Mouse (Mus musculus): ENCODE data around the gene Begain.

Gene Begain

GRCm38 (mm10) chr12:109053020-109053806, 14.8 kb downstream of the Begain start:
- DNase-seq (ENCODE audit: low read depth, low spot score) = no peak

GRCm38 (mm10) chr12:109049949-109050348, 18.1 kb downstream of the Begain start:
- DNase-seq (ENCODE audit: low read depth, low spot score) = no peak

GRCm38 (mm10) chr12:109045581-109045980, 22.4 kb downstream of the Begain start:
- DNase-seq (ENCODE audit: low read depth, low spot score) = no peak

GRCm38 (mm10) chr12:109044497-109044896, 23.5 kb downstream of the Begain start:
- no peak for DNase-seq (ENCODE audit: low read depth, low spot score)

GRCm38 (mm10) chr12:109039311-109039710, 28.7 kb downstream of the Begain start:
- DNase-seq (ENCODE audit: low read depth, low spot score) = no peak

GRCm38 (mm10) chr12:109038179-109038819, 29.7 kb downstream of the Begain start:
- DNase-seq (ENCODE audit: low read depth, low spot score) = no peak

GRCm38 (mm10) chr12:109037026-109037425, 31.0 kb downstream of the Begain start:
- DNase-seq (ENCODE audit: low read depth, low spot score) = no peak

- no peak for DNase-seq (ENCODE audit: low read depth, low spot score)
Measured at GRCm38 (mm10) chr12:109023780-109024179, 44.2 kb downstream of the Begain start.

- DNase-seq (ENCODE audit: low read depth, low spot score) = no peak
Measured at GRCm38 (mm10) chr12:109022966-109023365, 45.1 kb downstream of the Begain start.

GRCm38 (mm10) chr12:109022181-109022691, 45.8 kb downstream of the Begain start:
- DNase-seq (ENCODE audit: low read depth, low spot score) = no peak

GRCm38 (mm10) chr12:109010070-109010649, 57.9 kb downstream of the Begain start:
- DNase-seq (ENCODE audit: low read depth, low spot score) = no peak

- DNase-seq (ENCODE audit: low read depth, low spot score) = no peak
Measured at GRCm38 (mm10) chr12:109002978-109003377, 65.0 kb downstream of the Begain start.

GRCm38 (mm10) chr12:108997249-108997648, 70.8 kb downstream of the Begain start:
- no peak for DNase-seq (ENCODE audit: low read depth, low spot score)

- DNase-seq (ENCODE audit: low read depth, low spot score) = no peak
Measured at GRCm38 (mm10) chr12:108995976-108996636, 71.9 kb downstream of the Begain start.

GRCm38 (mm10) chr12:108994436-108995031, 73.5 kb downstream of the Begain start:
- peak; percentile 55 for DNase-seq (ENCODE audit: low read depth, low spot score)

GRCm38 (mm10) chr12:108993046-108993445, 75.0 kb downstream of the Begain start:
- DNase-seq (ENCODE audit: low read depth, low spot score) = no peak

GRCm38 (mm10) chr12:108990425-108990824, 77.6 kb downstream of the Begain start:
- peak; percentile 6 for DNase-seq (ENCODE audit: low read depth, low spot score)

- no peak for DNase-seq (ENCODE audit: low read depth, low spot score)
Measured at GRCm38 (mm10) chr12:108987448-108987847, 80.6 kb downstream of the Begain start.

GRCm38 (mm10) chr12:108985025-108985424, 83.0 kb downstream of the Begain start:
- no peak for DNase-seq (ENCODE audit: low read depth, low spot score)

GRCm38 (mm10) chr12:108984471-108984870, 83.5 kb downstream of the Begain start:
- no peak for DNase-seq (ENCODE audit: low read depth, low spot score)

- DNase-seq (ENCODE audit: low read depth, low spot score) = no peak
Measured at GRCm38 (mm10) chr12:108983496-108983895, 84.5 kb downstream of the Begain start.

GRCm38 (mm10) chr12:108982684-108982960, 85.4 kb downstream of the Begain start:
- DNase-seq (ENCODE audit: low read depth, low spot score) = no peak
